Mouse (Mus musculus): Measurements from ENCODE around the gene Dusp27.

- TF ChIP-seq CTCF (IDR thresholded peaks at IDR 0.05; ENCODE audit: low read depth) = no peak
- no peak for TF ChIP-seq EP300 (IDR thresholded peaks at IDR 0.05; ENCODE audit: low read depth)
These were observed 45.3 kb upstream of the Dusp27 start for GRCm38 (mm10) chr1:166172992-166173391.

Measured in heart, postnatal 0 days (tissue).